Comparison of ENCODE assay signal across 11 mouse cellular contexts in the genomic region with DNA sequence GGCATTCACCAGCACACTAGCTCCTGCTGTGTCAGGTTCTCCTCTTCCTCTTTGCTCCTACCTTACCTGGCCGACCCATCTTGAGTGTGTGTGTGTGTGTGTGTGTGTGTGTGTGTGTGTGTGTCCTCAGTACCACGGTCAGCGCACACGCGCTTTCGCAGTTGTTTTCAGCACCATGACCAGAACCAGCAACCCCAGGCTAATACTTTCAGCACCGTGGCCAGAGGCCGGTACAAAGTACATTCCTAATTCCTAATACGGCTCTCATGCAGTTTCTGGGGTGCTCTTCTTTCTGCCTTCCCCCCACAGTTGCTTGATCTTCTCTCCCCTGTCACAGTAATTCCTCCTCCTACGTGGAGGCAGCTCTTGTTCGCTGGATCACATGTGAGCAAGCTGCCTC.
A peak's percentile ranks its signal among the peaks of the same experiment; 100 is the strongest.
DNase-seq lines count a peak whose midpoint lies in the region; ATAC-seq and TF ChIP-seq lines count a peak whose summit lies in the region.
"Had no signal": no experiment of that assay in that cellular context is flagged by ENCODE, and none has a peak within 500 bp of the region (broad histone marks: within the 10 kb centered on the region; RNA-seq: fewer than 3 reads in every experiment).

No protein-coding gene starts in this region.

- no peak for ATAC-seq in intestine, embryonic 14.5 days (replicated peaks; ENCODE audit: low FRiP score, low TSS enrichment, low read depth)
- ATAC-seq in intestine, embryonic 15.5 days: no peak
- ATAC-seq in liver, postnatal 0 days: no peak
- no peak for ATAC-seq in forebrain, embryonic 14.5 days
- ATAC-seq in heart, embryonic 11.5 days (replicated peaks; ENCODE audit: insufficient number of reproducible peaks, low FRiP score, low TSS enrichment): no peak

- TF ChIP-seq EP300 in liver, postnatal 0 days (IDR thresholded peaks at IDR 0.05; ENCODE audit: low read depth): no peak

- no peak for TF ChIP-seq CTCF in liver, postnatal 0 days (IDR thresholded peaks at IDR 0.05; ENCODE audit: low read depth)

- no peak overlapping the region for H3K4me2 ChIP-seq in intestine, embryonic 14.5 days (ENCODE audit: low read length)
- H3K4me2 ChIP-seq in intestine, embryonic 15.5 days (replicated peaks): no peak overlapping the region
- no peak overlapping the region for H3K4me2 ChIP-seq in liver, postnatal 0 days (ENCODE audit: low read depth, low read length)
- H3K4me2 ChIP-seq in forebrain, embryonic 14.5 days (ENCODE audit: low read length): no peak overlapping the region
- no peak overlapping the region for H3K4me2 ChIP-seq in heart, embryonic 11.5 days

- H3K27ac ChIP-seq in intestine, embryonic 14.5 days (ENCODE audit: low read depth): no peak overlapping the region
- no peak overlapping the region for H3K27ac ChIP-seq in intestine, embryonic 15.5 days
- H3K27ac ChIP-seq in liver, postnatal 0 days (ENCODE audit: low read depth): no peak overlapping the region
- H3K27ac ChIP-seq in forebrain, embryonic 14.5 days (ENCODE audit: low read depth, low read length): no peak overlapping the region
- no peak overlapping the region for H3K27ac ChIP-seq in heart, embryonic 11.5 days (ENCODE audit: low read depth, low read length)
- H3K27ac ChIP-seq: layer of hippocampus, adult 2 months; midbrain, embryonic 10.5 days had no signal

- DNase-seq in intestine, embryonic 14.5 days (ENCODE audit: low spot score): peak; percentile 78
- peak; percentile 36 for DNase-seq in NIH3T3 (ENCODE audit: low read depth)
- peak; percentile 29 for DNase-seq in embryo, embryonic 9.5 days (ENCODE audit: extremely low spot score)
- DNase-seq in liver, postnatal 0 days: peak; percentile 18
- DNase-seq in forebrain, embryonic 14.5 days (ENCODE audit: low spot score): no peak
- no peak for DNase-seq in urinary bladder, adult 2 months (ENCODE audit: low spot score)

- no peak overlapping the region for H3K9ac ChIP-seq in intestine, embryonic 14.5 days (ENCODE audit: low read length)
- H3K9ac ChIP-seq in intestine, embryonic 15.5 days: no peak overlapping the region
- no peak overlapping the region for H3K9ac ChIP-seq in liver, postnatal 0 days (replicated peaks)
- no peak overlapping the region for H3K9ac ChIP-seq in forebrain, embryonic 14.5 days (ENCODE audit: low read length)
- H3K9ac ChIP-seq in heart, embryonic 11.5 days (ENCODE audit: low read depth, low read length): no peak overlapping the region

- H3K27me3 ChIP-seq in intestine, embryonic 14.5 days (replicated peaks; ENCODE audit: control insufficient read depth, insufficient read depth, low read length): no peaks in the 10 kb centered on the region
- H3K27me3 ChIP-seq in intestine, embryonic 15.5 days (replicated peaks): no peaks in the 10 kb centered on the region
- no peaks in the 10 kb centered on the region for H3K27me3 ChIP-seq in liver, postnatal 0 days (ENCODE audit: insufficient read depth, low read length)
- no peaks in the 10 kb centered on the region for H3K27me3 ChIP-seq in forebrain, embryonic 14.5 days (replicated peaks; ENCODE audit: control insufficient read depth, insufficient read depth, low read length)
- no peaks in the 10 kb centered on the region for H3K27me3 ChIP-seq in heart, embryonic 11.5 days (ENCODE audit: control insufficient read depth, insufficient read depth, low read length)

- no peaks in the 10 kb centered on the region for H3K36me3 ChIP-seq in intestine, embryonic 14.5 days (ENCODE audit: control insufficient read depth, insufficient read depth, low read length)
- no peaks in the 10 kb centered on the region for H3K36me3 ChIP-seq in intestine, embryonic 15.5 days
- H3K36me3 ChIP-seq in liver, postnatal 0 days (replicated peaks; ENCODE audit: insufficient read depth, low read length): no peaks in the 10 kb centered on the region
- H3K36me3 ChIP-seq in forebrain, embryonic 14.5 days (ENCODE audit: control insufficient read depth, insufficient read depth, low read length): no peaks in the 10 kb centered on the region
- H3K36me3 ChIP-seq in heart, embryonic 11.5 days (ENCODE audit: control insufficient read depth, insufficient read depth, low read length): no peaks in the 10 kb centered on the region
- H3K36me3 ChIP-seq: G1E; midbrain, embryonic 10.5 days had no signal

- no peak overlapping the region for H3K4me3 ChIP-seq in intestine, embryonic 14.5 days (ENCODE audit: low read depth, low read length)
- H3K4me3 ChIP-seq in intestine, embryonic 15.5 days (replicated peaks): no peak overlapping the region
- no peak overlapping the region for H3K4me3 ChIP-seq in liver, postnatal 0 days (ENCODE audit: low read depth, low read length)
- no peak overlapping the region for H3K4me3 ChIP-seq in forebrain, embryonic 14.5 days (ENCODE audit: low read depth, low read length)
- H3K4me3 ChIP-seq in heart, embryonic 11.5 days (ENCODE audit: low read depth, low read length): no peak overlapping the region
- H3K4me3 ChIP-seq: layer of hippocampus, adult 2 months; midbrain, embryonic 10.5 days had no signal

- no peaks in the 10 kb centered on the region for H3K4me1 ChIP-seq in intestine, embryonic 14.5 days (replicated peaks; ENCODE audit: control insufficient read depth, insufficient read depth, low read length)
- H3K4me1 ChIP-seq in intestine, embryonic 15.5 days (replicated peaks): no peaks in the 10 kb centered on the region
- H3K4me1 ChIP-seq in liver, postnatal 0 days (ENCODE audit: insufficient read depth): no peaks in the 10 kb centered on the region
- H3K4me1 ChIP-seq in forebrain, embryonic 14.5 days (ENCODE audit: control insufficient read depth, insufficient read depth, low read length): no peaks in the 10 kb centered on the region
- H3K4me1 ChIP-seq in heart, embryonic 11.5 days (ENCODE audit: control insufficient read depth, insufficient read depth, low read length): no peaks in the 10 kb centered on the region
- H3K4me1 ChIP-seq: midbrain, embryonic 10.5 days had no signal

- WGBS in intestine, embryonic 14.5 days: 23% methylated on average over 11 of the region's 11 CpGs
- 27% methylated on average over 11 of the region's 11 CpGs for WGBS in intestine, embryonic 15.5 days
- WGBS in liver, postnatal 0 days (ENCODE audit: insufficient replicate concordance): 33% methylated on average over 11 of the region's 11 CpGs
- 30% methylated on average over 11 of the region's 11 CpGs for WGBS in forebrain, embryonic 14.5 days
- 30% methylated on average over 11 of the region's 11 CpGs for WGBS in heart, embryonic 11.5 days (ENCODE audit: insufficient replicate concordance)

- no peaks in the 10 kb centered on the region for H3K9me3 ChIP-seq in intestine, embryonic 14.5 days (ENCODE audit: control insufficient read depth, low read length)
- no peaks in the 10 kb centered on the region for H3K9me3 ChIP-seq in intestine, embryonic 15.5 days
- H3K9me3 ChIP-seq in liver, postnatal 0 days (ENCODE audit: low read length): no peaks in the 10 kb centered on the region
- no peaks in the 10 kb centered on the region for H3K9me3 ChIP-seq in forebrain, embryonic 14.5 days (replicated peaks; ENCODE audit: control insufficient read depth, low read length)
- H3K9me3 ChIP-seq in heart, embryonic 11.5 days (replicated peaks; ENCODE audit: control insufficient read depth, low read length): no peaks in the 10 kb centered on the region
- H3K9me3 ChIP-seq: midbrain, embryonic 10.5 days had no signal

Comparison
In these comparisons a context has a peak if more than half of its experiments do, and no peak if none do; other contexts are left out.
1. DNase-seq: peak in intestine, embryonic 14.5 days (single experiment), NIH3T3 (single experiment), embryo, embryonic 9.5 days (single experiment) and liver, postnatal 0 days (single experiment); none in forebrain, embryonic 14.5 days (single experiment) and urinary bladder, adult 2 months (single experiment).